Mouse (Mus musculus): ENCODE data around the gene Cd300ld3. TPM values are rescaled to one million over a fixed set of nuclear protein-coding genes. Genes with fewer than 3 reads are reported as not detected.

The Cd300ld3 gene
- not detected in 2 replicates for polyA plus RNA-seq (2015; fragmentation: Nextera tagmentation; extraction: Ambion mirVana)

- H3K4me1 ChIP-seq = no peaks in the 10 kb centered on the region
- no peak within 1 kb of the TSS for H3K9ac ChIP-seq
- H3K36me3 ChIP-seq (replicated peaks) = no peaks in the 10 kb centered on the region
- no peak within 1 kb of the TSS for H3K4me3 ChIP-seq
- 81% methylated on average over 2 of the region's 2 CpGs for WGBS
- no peak within 1 kb of the TSS for H3K27ac ChIP-seq
- H3K9me3 ChIP-seq = no peaks in the 10 kb centered on the region
- no peak for ATAC-seq (replicated peaks)
- H3K27me3 ChIP-seq (replicated peaks) = 0 out of 2 replicates have a peak, but pooled peaks cover 8% of the 10 kb centered on the region
- no peak within 1 kb of the TSS for H3K4me2 ChIP-seq
Observed at GRCm38 (mm10) chr11:115048259-115048658, at the start of gene Cd300ld3. TSS of gene Cd300ld3 (minus strand) at chr11:115048409.

- no peaks in the 10 kb centered on the region for H3K36me3 ChIP-seq (replicated peaks)
- no peaks in the 10 kb centered on the region for H3K9me3 ChIP-seq
- H3K4me2 ChIP-seq = peak overlapping the region; percentile 61
- H3K9ac ChIP-seq = no peak overlapping the region
- peaks cover 25% of the 10 kb centered on the region for H3K27me3 ChIP-seq (replicated peaks)
- ATAC-seq (replicated peaks) = no peak
- peaks cover 11% of the 10 kb centered on the region for H3K4me1 ChIP-seq
- no peak overlapping the region for H3K27ac ChIP-seq
- no peak overlapping the region for H3K4me3 ChIP-seq
- WGBS = 11% methylated on average over 4 of the region's 4 CpGs
Observed at GRCm38 (mm10) chr11:115092140-115092539, 43.9 kb upstream of the Cd300ld3 start.

- peak within 1 kb of the TSS; percentile 32 for H3K4me3 ChIP-seq
- H3K4me2 ChIP-seq = peak within 1 kb of the TSS; percentile 61
- no peaks in the 10 kb centered on the region for H3K9me3 ChIP-seq
- H3K4me1 ChIP-seq = peaks cover 11% of the 10 kb centered on the region
- WGBS = under 1% methylated on average over 36 of the region's 36 CpGs
- ATAC-seq (replicated peaks) = no peak
- H3K27me3 ChIP-seq (replicated peaks) = peaks cover 25% of the 10 kb centered on the region
- H3K27ac ChIP-seq = no peak within 1 kb of the TSS
- peak within 1 kb of the TSS; percentile 27; the same call in 1 of the 2 replicates for H3K9ac ChIP-seq
- H3K36me3 ChIP-seq (replicated peaks) = no peaks in the 10 kb centered on the region
Observed at GRCm38 (mm10) chr11:115091362-115091901, 43.2 kb upstream of the Cd300ld3 start, which contains the start of gene Rab37. TSS of gene Rab37 (plus strand) at chr11:115091431.

GRCm38 (mm10) chr11:115089853-115090252 is 41.6 kb upstream of the Cd300ld3 start:
- ATAC-seq (replicated peaks) = no peak
- no peak overlapping the region for H3K27ac ChIP-seq
- no peak overlapping the region for H3K9ac ChIP-seq
- H3K27me3 ChIP-seq (replicated peaks) = peaks cover 25% of the 10 kb centered on the region
- peaks cover 13% of the 10 kb centered on the region for H3K4me1 ChIP-seq
- no peak overlapping the region for H3K4me3 ChIP-seq
- no peak overlapping the region for H3K4me2 ChIP-seq
- 61% methylated on average over 6 of the region's 6 CpGs for WGBS
- no peaks in the 10 kb centered on the region for H3K36me3 ChIP-seq (replicated peaks)
- H3K9me3 ChIP-seq = no peaks in the 10 kb centered on the region

GRCm38 (mm10) chr11:115086213-115086612 is 38.0 kb upstream of the Cd300ld3 start:
- 72% methylated on average over 7 of the region's 7 CpGs for WGBS
- Histone ChIP-seq H3K9ac (no peak overlapping the region), H3K4me2 (no peak overlapping the region), H3K4me3 (no peak overlapping the region), H3K9me3 (no peaks in the 10 kb centered on the region), H3K36me3 (replicated peaks) (no peaks in the 10 kb centered on the region), H3K27me3 (replicated peaks) (peaks cover 10% of the 10 kb centered on the region), H3K27ac (no peak overlapping the region), H3K4me1 (peaks cover 14% of the 10 kb centered on the region)
- ATAC-seq (replicated peaks) = no peak

- Histone ChIP-seq H3K9me3 (no peaks in the 10 kb centered on the region), H3K4me2 (no peak overlapping the region), H3K4me3 (no peak overlapping the region), H3K9ac (no peak overlapping the region), H3K36me3 (replicated peaks) (no peaks in the 10 kb centered on the region), H3K4me1 (peaks cover 13% of the 10 kb centered on the region), H3K27ac (no peak overlapping the region), H3K27me3 (replicated peaks) (0 out of 2 replicates have a peak, but pooled peaks cover 2% of the 10 kb centered on the region)
- WGBS = 41% methylated on average over 8 of the region's 8 CpGs
- no peak for ATAC-seq (replicated peaks)
Observed at GRCm38 (mm10) chr11:115085064-115085463, 36.9 kb upstream of the Cd300ld3 start.

- 0 out of 2 replicates have a peak, but pooled peaks cover 2% of the 10 kb centered on the region for H3K27me3 ChIP-seq (replicated peaks)
- H3K9ac ChIP-seq = no peak overlapping the region
- H3K36me3 ChIP-seq (replicated peaks) = no peaks in the 10 kb centered on the region
- no peak overlapping the region for H3K27ac ChIP-seq
- WGBS = 21% methylated on average over 12 of the region's 12 CpGs
- H3K4me3 ChIP-seq = no peak overlapping the region
- no peak for ATAC-seq (replicated peaks)
- H3K4me2 ChIP-seq = no peak overlapping the region
- H3K4me1 ChIP-seq = peaks cover 13% of the 10 kb centered on the region
- H3K9me3 ChIP-seq = no peaks in the 10 kb centered on the region
Observed at GRCm38 (mm10) chr11:115084595-115084994, 36.4 kb upstream of the Cd300ld3 start.

GRCm38 (mm10) chr11:115083376-115084139 is 35.3 kb upstream of the Cd300ld3 start:
- 38% methylated on average over 18 of the region's 18 CpGs for WGBS
- Histone ChIP-seq H3K4me2 (no peak overlapping the region), H3K27ac (no peak overlapping the region), H3K4me3 (no peak overlapping the region), H3K36me3 (replicated peaks) (no peaks in the 10 kb centered on the region), H3K27me3 (replicated peaks) (0 out of 2 replicates have a peak, but pooled peaks cover 2% of the 10 kb centered on the region), H3K9me3 (no peaks in the 10 kb centered on the region), H3K4me1 (peaks cover 13% of the 10 kb centered on the region), H3K9ac (no peak overlapping the region)
- peak; percentile 45; the same call in 1 of the 2 replicates for ATAC-seq (replicated peaks)

GRCm38 (mm10) chr11:115082196-115082595 is 34.0 kb upstream of the Cd300ld3 start:
- Histone ChIP-seq H3K9ac (no peak overlapping the region), H3K36me3 (replicated peaks) (no peaks in the 10 kb centered on the region), H3K4me1 (peaks cover 13% of the 10 kb centered on the region), H3K9me3 (no peaks in the 10 kb centered on the region), H3K27me3 (replicated peaks) (0 out of 2 replicates have a peak, but pooled peaks cover 2% of the 10 kb centered on the region), H3K4me3 (no peak overlapping the region), H3K4me2 (no peak overlapping the region), H3K27ac (no peak overlapping the region)
- no peak for ATAC-seq (replicated peaks)
- WGBS = 77% methylated on average over 6 of the region's 6 CpGs

- Histone ChIP-seq H3K27ac (no peak overlapping the region), H3K9ac (no peak overlapping the region), H3K27me3 (replicated peaks) (0 out of 2 replicates have a peak, but pooled peaks cover 6% of the 10 kb centered on the region), H3K4me3 (no peak overlapping the region), H3K9me3 (no peaks in the 10 kb centered on the region), H3K4me1 (peaks cover 13% of the 10 kb centered on the region), H3K4me2 (no peak overlapping the region), H3K36me3 (replicated peaks) (no peaks in the 10 kb centered on the region)
- no peak for ATAC-seq (replicated peaks)
- 69% methylated on average over 3 of the region's 3 CpGs for WGBS
Observed at GRCm38 (mm10) chr11:115081373-115081772, 33.2 kb upstream of the Cd300ld3 start.

- no peak overlapping the region for H3K27ac ChIP-seq
- no peak overlapping the region for H3K4me2 ChIP-seq
- H3K9me3 ChIP-seq = no peaks in the 10 kb centered on the region
- 0 out of 2 replicates have a peak, but pooled peaks cover 6% of the 10 kb centered on the region for H3K27me3 ChIP-seq (replicated peaks)
- no peak overlapping the region for H3K9ac ChIP-seq
- H3K36me3 ChIP-seq (replicated peaks) = no peaks in the 10 kb centered on the region
- no peak for ATAC-seq (replicated peaks)
- no peak overlapping the region for H3K4me3 ChIP-seq
- peaks cover 13% of the 10 kb centered on the region for H3K4me1 ChIP-seq
- 36% methylated on average over 13 of the region's 13 CpGs for WGBS
Observed at GRCm38 (mm10) chr11:115080886-115081285, 32.7 kb upstream of the Cd300ld3 start.

- H3K4me3 ChIP-seq = no peak overlapping the region
- H3K4me2 ChIP-seq = no peak overlapping the region
- no peak overlapping the region for H3K9ac ChIP-seq
- H3K36me3 ChIP-seq (replicated peaks) = no peaks in the 10 kb centered on the region
- H3K27me3 ChIP-seq (replicated peaks) = 0 out of 2 replicates have a peak, but pooled peaks cover 4% of the 10 kb centered on the region
- no peak overlapping the region for H3K27ac ChIP-seq
- 85% methylated on average over 5 of the region's 5 CpGs for WGBS
- ATAC-seq (replicated peaks) = no peak
- H3K9me3 ChIP-seq = no peaks in the 10 kb centered on the region
- H3K4me1 ChIP-seq = peaks cover 3% of the 10 kb centered on the region
Observed at GRCm38 (mm10) chr11:115078680-115079079, 30.5 kb upstream of the Cd300ld3 start.

Data from midbrain, embryonic 15.5 days (tissue).